Mouse (Mus musculus) myocyte (in vitro differentiated cells): Measurements from ENCODE around the gene Mars2.

Experiments
- CEBPB ChIP-seq: IDR thresholded peaks from 2 replicates; pipeline ENCODE4 v1.6.1; 2011; ENCODE audit warnings: mild to moderate bottlenecking, moderate library complexity; ENCODE audit not compliant: poor library complexity, insufficient read depth, severe bottlenecking
- E2F4 ChIP-seq: IDR thresholded peaks from one replicate; pipeline ENCODE4 v1.6.1; 2011; ENCODE audit warnings: mild to moderate bottlenecking, control low read depth, moderate library complexity; ENCODE audit not compliant: insufficient read depth
- MAX ChIP-seq: IDR thresholded peaks from one replicate; pipeline ENCODE4 v1.6.1; 2011; ENCODE audit warnings: low read depth, mild to moderate bottlenecking, control low read depth
- MYOD1 ChIP-seq, 3 experiments: IDR thresholded peaks; one replicate each; pipeline ENCODE4 v1.6.1; 2011; ENCODE audit warnings: control low read depth in 2 of 3, low read depth in 2 of 3, mild to moderate bottlenecking in 2 of 3, moderate library complexity in 1 of 3; ENCODE audit not compliant: insufficient read length in 2 of 3, control insufficient read depth in 1 of 3
- MYOG ChIP-seq, 3 experiments: IDR thresholded peaks; one replicate each; pipeline ENCODE4 v1.6.1; 2011; ENCODE audit warnings: control low read depth in 2 of 3, low read depth in 2 of 3, mild to moderate bottlenecking in 2 of 3; ENCODE audit not compliant: insufficient read length in 2 of 3, control insufficient read depth in 1 of 3, insufficient read depth in 1 of 3
- POLR2A ChIP-seq: IDR thresholded peaks from one replicate; pipeline ENCODE4 v1.6.1; 2011; ENCODE audit warnings: low read depth, mild to moderate bottlenecking, control low read depth, moderate library complexity; ENCODE audit not compliant: insufficient read length
- TCF12 ChIP-seq: IDR thresholded peaks from one replicate; pipeline ENCODE4 v1.6.1; 2011; ENCODE audit warnings: mild to moderate bottlenecking, control low read depth; ENCODE audit not compliant: poor library complexity, insufficient read depth, severe bottlenecking
- TCF3 ChIP-seq: IDR thresholded peaks from one replicate; pipeline ENCODE4 v1.6.1; 2011; ENCODE audit warnings: low read depth, control low read depth; ENCODE audit not compliant: insufficient read length
- USF1 ChIP-seq: IDR thresholded peaks from one replicate; pipeline ENCODE4 v1.6.1; 2011; ENCODE audit warnings: low read depth, mild to moderate bottlenecking, control low read depth, moderate library complexity

GRCm38 (mm10) chr1:55210202-55210965, 26.6 kb upstream of the Mars2 start:
- no peak for TF ChIP-seq E2F4
- TF ChIP-seq POLR2A, result no peak
- no peak for TF ChIP-seq MAX
- no peak for TF ChIP-seq TCF12
- no peak for TF ChIP-seq TCF3
- TF ChIP-seq MYOG (IDR thresholded peaks at IDR 0.05; ENCODE audit: control insufficient read depth in 1 of 3, insufficient read depth in 1 of 3, insufficient read length in 2 of 3, low read depth in 2 of 3), result no peak
- no peak for TF ChIP-seq MYOD1 (IDR thresholded peaks at IDR 0.05; ENCODE audit: control insufficient read depth in 1 of 3, insufficient read length in 2 of 3, low read depth in 2 of 3)
- TF ChIP-seq CEBPB, result no peak
- TF ChIP-seq USF1, result no peak
